Mouse (Mus musculus) ES-E14 (cell line): Measurements from ENCODE around the gene Habp4.

Experiments
- CHD2 ChIP-seq: IDR thresholded peaks from 2 replicates; pipeline ENCODE4 v1.6.1; 2014; ENCODE audit warnings: mild to moderate bottlenecking, low read depth, low read length, inconsistent platforms
- HCFC1 ChIP-seq: IDR thresholded peaks from 2 replicates; pipeline ENCODE4 v1.6.1; 2012; ENCODE audit warnings: low read length, inconsistent platforms, borderline replicate concordance; ENCODE audit not compliant: insufficient read depth
- MAFK ChIP-seq: IDR thresholded peaks from 2 replicates; pipeline ENCODE4 v1.6.1; 2014; ENCODE audit warnings: mild to moderate bottlenecking, low read depth, low read length, inconsistent platforms; ENCODE audit not compliant: insufficient read depth

GRCm38 (mm10) chr13:64126316-64126715 lies 35.3 kb upstream of the Habp4 start:
- TF ChIP-seq HCFC1 (no peak), CHD2 (no peak), MAFK (no peak)
